Mouse (Mus musculus): ENCODE data around the gene Spag9. TPM values are rescaled to one million over a fixed set of nuclear protein-coding genes. Genes with fewer than 3 reads are reported as not detected.

Spag9 gene
- polyA plus RNA-seq, 1 experiment from 2014 or later: 9.2 TPM

DNA sequence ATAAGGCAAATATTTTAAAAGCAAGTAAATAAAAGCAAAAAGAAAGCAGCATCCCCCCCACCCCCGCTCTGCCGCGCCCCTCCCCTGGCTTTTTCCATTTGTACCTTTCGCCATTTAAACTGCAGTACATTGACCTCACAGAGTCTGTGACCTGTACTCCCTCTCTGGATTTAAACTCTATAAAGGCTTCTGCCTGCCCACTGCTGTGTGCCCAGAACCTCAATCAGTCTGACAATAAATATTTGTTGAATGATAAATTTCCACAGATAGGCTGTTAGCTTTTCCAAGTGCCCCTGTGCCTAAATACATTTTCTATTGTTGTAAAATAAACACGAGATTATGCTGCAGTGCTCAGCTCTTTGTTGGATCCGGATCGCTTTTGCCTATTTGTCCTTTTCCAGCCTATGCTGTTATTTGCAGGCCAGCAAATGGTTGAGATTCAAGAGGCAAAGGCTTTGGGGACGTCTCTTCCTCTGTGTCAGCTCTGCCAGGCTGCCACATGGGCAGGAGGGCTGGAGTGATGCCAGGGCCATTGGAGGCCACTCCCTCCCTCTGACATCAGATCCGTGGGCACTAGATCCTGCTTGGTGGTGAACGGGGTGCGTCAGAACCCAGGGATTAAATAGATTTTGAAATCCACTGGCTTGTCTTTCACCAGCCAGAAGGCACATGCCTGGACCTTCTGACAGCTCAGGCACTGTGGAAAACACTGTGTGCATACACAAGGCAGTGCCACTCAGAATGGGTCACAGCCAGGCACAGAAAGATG is 149.1 kb downstream of the Spag9 start:
- H3K4me2 ChIP-seq: no peak overlapping the region

DNA sequence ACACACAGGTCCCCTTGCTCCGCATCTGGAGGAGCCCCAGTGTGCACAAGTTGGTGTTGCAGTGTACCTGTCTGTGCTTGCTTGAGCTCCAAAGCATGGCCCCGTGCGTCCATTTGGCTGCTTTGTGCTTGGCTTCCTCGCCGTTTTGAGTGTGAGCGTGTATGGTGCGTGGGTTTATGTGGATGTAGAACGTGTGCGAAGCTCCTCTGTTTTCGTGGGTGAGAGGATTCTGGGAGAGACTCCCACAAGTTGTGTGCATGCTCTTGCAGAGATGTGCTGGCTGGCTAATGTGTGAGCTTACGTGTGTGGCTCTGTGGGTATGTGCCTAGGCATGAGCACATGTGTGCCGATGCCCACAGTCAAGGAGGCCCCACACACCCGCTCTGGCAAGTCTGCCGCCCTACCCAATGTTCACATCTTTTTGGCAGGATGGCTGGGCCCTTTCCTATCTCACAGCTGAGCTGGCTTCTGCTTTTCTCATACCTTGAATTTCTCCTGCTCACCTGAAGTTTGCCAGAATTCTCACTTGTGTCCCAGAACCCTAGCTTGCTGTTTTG is 150.2 kb downstream of the Spag9 start:
- Histone ChIP-seq H3K9me3 (replicated peaks) (no peaks in the 10 kb centered on the region), H3K4me2 (no peak overlapping the region), H3K4me1 (replicated peaks) (peaks cover 12% of the 10 kb centered on the region; the same call in 1 of the 2 replicates), H3K4me3 (replicated peaks) (no peak overlapping the region), H3K27me3 (peaks cover 51% of the 10 kb centered on the region), H3K27ac (replicated peaks) (no peak overlapping the region), H3K9ac (no peak overlapping the region), H3K36me3 (replicated peaks) (no peaks in the 10 kb centered on the region)
- 79% methylated on average over 14 of the region's 14 CpGs for WGBS (ENCODE audit: insufficient replicate concordance)
- no peak for ATAC-seq (ENCODE audit: insufficient read depth)

More for the DNA sequence above, 149.1 kb downstream of the Spag9 start:
- Histone ChIP-seq H3K36me3 (replicated peaks) (no peaks in the 10 kb centered on the region), H3K27me3 (peaks cover 39% of the 10 kb centered on the region), H3K4me1 (replicated peaks) (peaks cover 12% of the 10 kb centered on the region; the same call in 1 of the 2 replicates), H3K9me3 (replicated peaks) (no peaks in the 10 kb centered on the region), H3K4me3 (replicated peaks) (no peak overlapping the region), H3K27ac (replicated peaks) (no peak overlapping the region), H3K9ac (no peak overlapping the region)
- ATAC-seq (ENCODE audit: insufficient read depth): no peak
- 65% methylated on average over 11 of the region's 11 CpGs for WGBS (ENCODE audit: insufficient replicate concordance)

DNA sequence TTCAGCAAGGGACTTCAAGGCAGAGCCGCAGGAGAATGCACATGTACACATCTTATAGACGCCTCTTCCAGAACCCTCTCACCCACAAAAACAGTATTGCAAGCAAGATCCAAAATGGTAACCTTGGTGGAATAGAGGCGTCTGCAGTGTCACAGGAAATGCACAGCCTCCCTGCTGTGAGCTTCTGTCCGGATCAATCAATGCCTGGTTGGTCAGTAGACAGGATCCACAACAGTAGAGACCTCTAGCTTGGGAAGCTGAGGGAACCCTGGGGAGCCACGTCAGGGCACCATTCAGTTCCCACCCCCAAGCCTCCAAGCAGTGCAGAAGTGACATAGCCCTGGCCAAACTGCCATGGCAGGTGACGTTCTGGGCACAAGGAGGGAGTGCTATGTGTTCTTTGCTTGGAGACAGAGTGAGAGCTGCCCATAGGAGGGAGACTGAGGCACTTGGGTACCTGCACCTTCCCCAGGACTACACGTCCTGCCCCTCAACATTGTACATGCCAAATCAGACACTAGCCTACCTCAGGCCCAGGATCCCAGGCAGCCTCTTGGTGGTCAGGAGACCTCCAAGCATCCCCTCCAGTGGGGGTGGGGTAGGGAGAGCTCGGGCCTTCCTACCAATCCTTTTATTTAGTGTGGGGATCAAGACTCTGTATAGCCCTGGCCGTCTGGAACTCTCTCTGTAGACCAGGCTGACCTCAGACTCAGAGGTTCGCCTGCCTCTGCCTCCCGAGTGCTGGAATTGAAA is 151.0 kb downstream of the Spag9 start:
- Histone ChIP-seq H3K4me3 (replicated peaks) (no peak overlapping the region), H3K27me3 (peaks cover 59% of the 10 kb centered on the region), H3K27ac (replicated peaks) (no peak overlapping the region), H3K4me2 (no peak overlapping the region), H3K4me1 (replicated peaks) (peaks cover 12% of the 10 kb centered on the region; the same call in 1 of the 2 replicates), H3K9ac (no peak overlapping the region), H3K36me3 (replicated peaks) (no peaks in the 10 kb centered on the region), H3K9me3 (replicated peaks) (no peaks in the 10 kb centered on the region)
- 53% methylated on average over 11 of the region's 11 CpGs for WGBS (ENCODE audit: insufficient replicate concordance)
- no peak for ATAC-seq (ENCODE audit: insufficient read depth)

DNA sequence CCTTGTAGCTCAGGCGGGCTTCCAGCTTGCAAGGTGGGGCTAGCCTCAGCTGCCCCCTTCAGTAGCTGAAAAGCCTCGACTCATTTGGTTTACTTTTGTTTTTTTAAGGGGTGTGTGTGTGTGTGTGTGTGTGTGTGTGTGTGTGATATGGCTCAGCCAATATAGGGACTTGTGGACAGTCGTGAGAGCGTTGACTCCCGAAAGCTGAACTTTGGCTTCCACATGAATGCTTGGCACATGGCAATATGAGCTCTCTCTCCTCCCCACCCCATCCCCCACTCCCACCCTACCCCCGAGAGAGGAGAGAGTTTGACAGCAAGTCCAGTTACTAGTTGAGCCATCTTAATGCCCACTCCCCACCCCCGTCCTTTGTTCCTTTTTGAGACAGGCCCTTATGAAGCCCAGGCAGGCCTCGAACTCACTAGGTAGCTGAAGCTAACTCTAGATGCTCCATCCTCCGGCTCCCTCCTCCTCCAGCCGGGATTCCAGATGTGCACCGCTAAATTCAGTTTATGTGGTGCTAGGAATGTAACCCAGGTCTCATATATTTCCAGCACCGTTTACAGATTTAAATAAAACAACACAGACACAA is 152.3 kb downstream of the Spag9 start:
- H3K27ac ChIP-seq (replicated peaks): no peak overlapping the region
- 43% methylated on average over 12 of the region's 12 CpGs for WGBS (ENCODE audit: insufficient replicate concordance)
- ATAC-seq (ENCODE audit: insufficient read depth): no peak
- no peak overlapping the region for H3K4me3 ChIP-seq (replicated peaks)
- H3K9ac ChIP-seq: no peak overlapping the region
- H3K36me3 ChIP-seq (replicated peaks): no peaks in the 10 kb centered on the region
- H3K9me3 ChIP-seq (replicated peaks): no peaks in the 10 kb centered on the region
- H3K27me3 ChIP-seq: peaks cover 59% of the 10 kb centered on the region
- no peak overlapping the region for H3K4me2 ChIP-seq
- peaks cover 12% of the 10 kb centered on the region; the same call in 1 of the 2 replicates for H3K4me1 ChIP-seq (replicated peaks)

DNA sequence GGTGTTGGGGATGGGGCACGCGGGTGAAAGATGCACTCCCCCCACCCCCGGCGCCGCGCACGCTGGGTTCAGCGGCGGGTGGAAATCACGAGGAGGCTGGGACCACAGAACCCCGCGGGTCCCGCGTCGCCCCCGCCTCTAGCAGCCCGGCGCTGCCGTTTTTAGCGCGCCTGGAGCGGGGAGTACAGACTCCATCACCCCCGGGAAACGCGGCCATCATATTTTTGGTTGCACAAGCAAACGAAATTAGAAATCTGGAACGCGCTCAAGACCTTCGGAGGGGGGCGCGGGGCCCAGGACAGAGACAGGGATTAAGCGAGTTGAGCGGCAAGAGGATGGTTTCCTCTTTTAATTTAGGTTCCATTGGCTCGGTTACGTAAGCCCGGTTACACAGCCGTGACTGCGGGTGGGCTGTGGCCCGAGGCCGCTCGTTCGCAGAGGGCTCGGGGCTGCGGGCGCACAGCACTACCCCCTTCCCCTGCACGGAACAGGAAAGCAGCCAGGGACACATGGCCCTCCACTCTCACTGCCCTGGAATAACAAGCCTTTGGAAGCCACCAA is 153.1 kb downstream of the Spag9 start:
- H3K9ac ChIP-seq: no peak overlapping the region
- H3K9me3 ChIP-seq (replicated peaks): no peaks in the 10 kb centered on the region
- H3K27me3 ChIP-seq: peaks cover 59% of the 10 kb centered on the region
- ATAC-seq (ENCODE audit: insufficient read depth): no peak
- H3K27ac ChIP-seq (replicated peaks): no peak overlapping the region
- WGBS (ENCODE audit: insufficient replicate concordance): 1% methylated on average over 46 of the region's 46 CpGs
- peak overlapping the region; percentile 42 for H3K4me3 ChIP-seq (replicated peaks)
- no peaks in the 10 kb centered on the region for H3K36me3 ChIP-seq (replicated peaks)
- peak overlapping the region; percentile 66 for H3K4me2 ChIP-seq
- peaks cover 12% of the 10 kb centered on the region; the same call in 1 of the 2 replicates for H3K4me1 ChIP-seq (replicated peaks)

DNA sequence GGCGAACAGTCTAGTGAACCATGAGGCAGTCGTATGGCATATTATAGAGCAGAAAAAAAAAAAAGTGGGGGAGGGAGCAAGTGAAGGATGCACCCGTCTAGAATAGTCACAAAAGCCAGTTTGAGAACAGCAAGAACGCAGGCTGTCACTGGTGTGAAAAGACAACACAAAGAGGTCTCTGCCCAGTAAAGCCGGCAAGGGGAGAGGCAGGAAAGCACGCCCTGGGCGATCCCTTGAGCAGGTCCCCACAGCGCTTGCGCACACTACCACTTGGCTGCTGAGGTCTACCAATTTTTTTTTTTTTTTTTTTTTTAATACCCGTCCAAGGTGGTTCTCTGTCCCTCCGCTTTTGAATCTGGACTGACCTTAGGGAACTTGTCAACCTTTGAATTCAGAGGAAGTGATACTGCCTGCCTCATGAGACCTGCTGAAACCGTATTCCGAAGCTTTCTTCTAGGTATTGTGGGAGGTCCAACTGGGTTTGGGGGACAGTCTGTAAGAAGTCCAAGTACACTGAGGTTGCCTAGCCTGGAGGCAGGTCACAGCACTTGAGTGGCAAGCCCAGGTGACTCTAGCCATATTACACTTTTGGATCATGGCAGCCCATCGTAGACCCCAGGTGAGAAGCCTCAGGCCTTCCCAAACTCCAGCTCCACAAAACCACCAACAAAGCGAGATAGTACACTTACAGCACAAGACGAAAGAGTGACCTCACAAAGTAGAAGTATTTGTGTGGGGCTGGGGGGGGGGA is 153.8 kb downstream of the Spag9 start:
- peaks cover 12% of the 10 kb centered on the region; the same call in 1 of the 2 replicates for H3K4me1 ChIP-seq (replicated peaks)
- WGBS (ENCODE audit: insufficient replicate concordance): 17% methylated on average over 16 of the region's 16 CpGs
- ATAC-seq (ENCODE audit: insufficient read depth): no peak
- H3K9ac ChIP-seq: no peak overlapping the region
- no peak overlapping the region for H3K27ac ChIP-seq (replicated peaks)
- peak overlapping the region; percentile 66 for H3K4me2 ChIP-seq
- no peaks in the 10 kb centered on the region for H3K36me3 ChIP-seq (replicated peaks)
- H3K9me3 ChIP-seq (replicated peaks): no peaks in the 10 kb centered on the region
- H3K27me3 ChIP-seq: peaks cover 59% of the 10 kb centered on the region
- H3K4me3 ChIP-seq (replicated peaks): peak overlapping the region; percentile 42

DNA sequence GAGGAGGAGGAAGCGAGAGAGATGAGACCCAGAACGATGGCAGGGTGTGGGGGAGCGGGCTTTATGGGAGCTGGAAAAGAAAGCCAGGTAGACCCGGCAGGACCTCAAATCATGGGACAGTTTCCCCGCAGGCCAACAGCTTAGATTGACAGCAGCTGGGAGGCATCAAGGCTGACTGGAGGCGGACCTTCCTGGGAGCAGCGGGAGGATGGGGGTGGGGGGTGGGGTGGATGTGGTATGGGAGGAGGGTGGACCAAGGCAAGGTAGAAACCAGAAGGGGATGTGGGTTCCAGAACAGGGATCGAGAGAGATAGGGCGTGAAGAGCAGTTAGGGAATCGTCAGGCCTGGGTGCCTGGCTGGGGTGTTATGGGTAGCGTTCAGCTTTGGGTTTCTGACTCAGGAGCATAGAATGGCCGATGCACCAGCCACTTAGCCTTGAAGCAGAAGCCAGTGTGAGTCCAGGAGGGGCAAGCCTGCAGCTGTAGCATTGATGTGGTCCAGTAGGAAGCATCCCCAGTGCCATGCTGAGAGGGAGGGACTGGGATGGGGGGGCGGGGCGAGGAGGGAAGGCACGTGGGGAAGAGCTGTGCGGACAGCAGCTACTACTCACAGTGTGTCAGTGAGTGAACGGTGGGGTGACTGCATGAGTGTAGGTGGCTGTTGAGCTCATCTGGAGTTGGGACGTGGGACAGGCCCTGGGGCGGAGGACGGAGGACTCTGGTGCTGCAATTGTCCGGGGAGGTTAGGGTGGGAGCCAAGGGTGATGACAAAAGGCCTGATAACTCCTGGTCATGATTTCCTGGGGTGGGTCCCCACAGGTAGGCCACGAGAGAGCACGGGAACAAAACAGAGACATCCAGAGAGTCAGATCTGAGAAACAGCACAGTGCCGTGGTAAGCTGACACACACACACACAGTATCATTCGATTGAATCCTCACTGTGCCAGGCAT is 154.9 kb downstream of the Spag9 start:
- H3K4me3 ChIP-seq (replicated peaks): no peak overlapping the region
- 45% methylated on average over 25 of the region's 25 CpGs for WGBS (ENCODE audit: insufficient replicate concordance)
- no peak overlapping the region for H3K27ac ChIP-seq (replicated peaks)
- H3K4me2 ChIP-seq: no peak overlapping the region
- peaks cover 12% of the 10 kb centered on the region; the same call in 1 of the 2 replicates for H3K4me1 ChIP-seq (replicated peaks)
- no peaks in the 10 kb centered on the region for H3K9me3 ChIP-seq (replicated peaks)
- ATAC-seq (ENCODE audit: insufficient read depth): no peak
- no peaks in the 10 kb centered on the region for H3K36me3 ChIP-seq (replicated peaks)
- peaks cover 59% of the 10 kb centered on the region for H3K27me3 ChIP-seq
- H3K9ac ChIP-seq: no peak overlapping the region

DNA sequence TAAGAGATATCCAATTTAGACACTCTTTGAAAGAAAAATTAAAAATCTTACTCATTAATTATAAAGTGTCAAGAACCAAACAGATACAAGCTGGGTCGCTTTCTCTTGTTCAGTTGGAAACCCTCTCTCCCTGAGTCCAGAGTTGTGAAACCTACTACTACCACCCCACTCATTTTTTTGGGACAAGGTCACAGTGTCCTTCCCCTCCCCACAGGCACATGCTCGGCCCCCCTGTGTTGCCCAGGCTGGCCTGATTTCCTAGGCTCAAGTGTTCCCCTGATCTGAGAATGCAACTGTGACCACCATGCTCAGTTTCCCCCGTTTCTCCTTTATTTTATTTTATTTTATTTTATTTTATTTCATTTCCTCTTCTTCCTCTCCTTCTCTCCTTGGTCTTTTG is 158.3 kb downstream of the Spag9 start:
- H3K27ac ChIP-seq (replicated peaks): no peak overlapping the region
- ATAC-seq (ENCODE audit: insufficient read depth): no peak
- H3K4me2 ChIP-seq: no peak overlapping the region
- peaks cover 3% of the 10 kb centered on the region; the same call in 1 of the 2 replicates for H3K4me1 ChIP-seq (replicated peaks)
- no peak overlapping the region for H3K9ac ChIP-seq
- no peaks in the 10 kb centered on the region for H3K36me3 ChIP-seq (replicated peaks)
- 65% methylated on average over 3 of the region's 3 CpGs for WGBS (ENCODE audit: insufficient replicate concordance)
- H3K27me3 ChIP-seq: peaks cover 43% of the 10 kb centered on the region
- H3K4me3 ChIP-seq (replicated peaks): no peak overlapping the region
- no peaks in the 10 kb centered on the region for H3K9me3 ChIP-seq (replicated peaks)

DNA sequence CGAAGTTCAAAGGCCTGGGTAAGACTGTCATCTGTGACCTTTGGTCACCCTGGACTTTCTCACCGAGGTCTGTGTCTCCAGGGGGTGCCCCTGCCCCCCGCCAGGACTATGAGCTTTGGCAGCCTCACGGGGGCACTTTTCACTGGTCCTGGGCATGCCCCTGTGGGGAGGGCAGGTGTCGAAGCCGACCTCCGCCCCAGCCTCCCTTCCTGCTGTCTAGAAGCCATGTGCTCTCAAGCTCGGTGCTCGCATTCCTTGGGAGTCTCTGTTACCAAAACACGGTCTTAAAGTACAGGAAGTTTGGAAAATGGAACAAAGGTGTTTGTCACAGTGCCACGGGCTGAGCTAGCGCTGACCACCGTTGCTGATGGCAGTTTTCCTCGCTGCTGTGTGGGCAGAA is 162.6 kb downstream of the Spag9 start:
- no peak overlapping the region for H3K27ac ChIP-seq (replicated peaks)
- WGBS (ENCODE audit: insufficient replicate concordance): 49% methylated on average over 14 of the region's 14 CpGs
- no peak overlapping the region for H3K9ac ChIP-seq
- no peaks in the 10 kb centered on the region for H3K36me3 ChIP-seq (replicated peaks)
- H3K27me3 ChIP-seq: peaks cover 30% of the 10 kb centered on the region; the same call in 1 of the 2 replicates
- H3K4me1 ChIP-seq (replicated peaks): peaks cover 17% of the 10 kb centered on the region
- no peak overlapping the region for H3K4me2 ChIP-seq
- no peak for ATAC-seq (ENCODE audit: insufficient read depth)
- no peaks in the 10 kb centered on the region for H3K9me3 ChIP-seq (replicated peaks)
- no peak overlapping the region for H3K4me3 ChIP-seq (replicated peaks)

All from liver, embryonic 15.5 days (tissue).